Mouse (Mus musculus) ovary, postnatal 10 days (tissue): ENCODE data around the gene Telo2.

Experiments
- DNase-seq: peaks from one replicate; pipeline ENCODE4 v3.0.0; 2022; ENCODE audit warnings: low spot score

The Telo2 gene

GRCm38 (mm10) chr17:25101338-25101737 lies 14.4 kb downstream of the Telo2 start:
- DNase-seq: no peak

- no peak for DNase-seq
Observed at GRCm38 (mm10) chr17:25100052-25100451, 15.7 kb downstream of the Telo2 start.

GRCm38 (mm10) chr17:25096221-25096620 lies 19.5 kb downstream of the Telo2 start:
- DNase-seq: no peak

- DNase-seq: no peak
Observed at GRCm38 (mm10) chr17:25090450-25090849, 25.3 kb downstream of the Telo2 start.

GRCm38 (mm10) chr17:25089158-25089557 lies 26.6 kb downstream of the Telo2 start:
- DNase-seq: no peak

GRCm38 (mm10) chr17:25086724-25087123 lies 29.0 kb downstream of the Telo2 start:
- DNase-seq: no peak

- DNase-seq: no peak
Observed at GRCm38 (mm10) chr17:25084835-25085385, 30.9 kb downstream of the Telo2 start.

- DNase-seq: no peak
Observed at GRCm38 (mm10) chr17:25083444-25083931, 32.3 kb downstream of the Telo2 start, which contains the start of gene Tmem204. Gene Tmem204, minus strand, starts transcription at chr17:25083591.

- DNase-seq: no peak
Observed at GRCm38 (mm10) chr17:25082887-25083286, 32.9 kb downstream of the Telo2 start.

- no peak for DNase-seq
Observed at GRCm38 (mm10) chr17:25082081-25082847, 33.5 kb downstream of the Telo2 start.

- DNase-seq: no peak
Observed at GRCm38 (mm10) chr17:25080960-25081381, 34.8 kb downstream of the Telo2 start.

GRCm38 (mm10) chr17:25080210-25080609 lies 35.6 kb downstream of the Telo2 start:
- DNase-seq: no peak

- no peak for DNase-seq
Observed at GRCm38 (mm10) chr17:25077771-25078372, 37.9 kb downstream of the Telo2 start.

- DNase-seq: no peak
Observed at GRCm38 (mm10) chr17:25076906-25077305, 38.9 kb downstream of the Telo2 start.

GRCm38 (mm10) chr17:25068690-25069089 lies 47.1 kb downstream of the Telo2 start:
- no peak for DNase-seq

- DNase-seq: no peak
Observed at GRCm38 (mm10) chr17:25067442-25067851, 48.3 kb downstream of the Telo2 start.

- DNase-seq: no peak
Observed at GRCm38 (mm10) chr17:25066595-25066994, 49.2 kb downstream of the Telo2 start.

- no peak for DNase-seq
Observed at GRCm38 (mm10) chr17:25065189-25065588, 50.6 kb downstream of the Telo2 start.

- no peak for DNase-seq
Observed at GRCm38 (mm10) chr17:25064351-25064750, 51.4 kb downstream of the Telo2 start.

GRCm38 (mm10) chr17:25063872-25064271 lies 51.9 kb downstream of the Telo2 start:
- DNase-seq: no peak

- DNase-seq: no peak
Observed at GRCm38 (mm10) chr17:25063261-25063660, 52.5 kb downstream of the Telo2 start.

GRCm38 (mm10) chr17:25057041-25057440 lies 58.7 kb downstream of the Telo2 start:
- DNase-seq: no peak

GRCm38 (mm10) chr17:25053274-25053673 lies 62.5 kb downstream of the Telo2 start:
- DNase-seq: no peak
